Mouse (Mus musculus) ES-Bruce4 (cell line): ENCODE data around the gene Smad3.

ENCODE experiments used
- CTCF ChIP-seq: IDR thresholded peaks from one replicate; pipeline ENCODE4 v1.8.1; 2011; ENCODE audit warnings: low read depth, low read length
- POLR2A ChIP-seq: IDR thresholded peaks from one replicate; pipeline ENCODE4 v1.8.1; 2011; ENCODE audit warnings: low read length; ENCODE audit not compliant: insufficient read depth

DNA sequence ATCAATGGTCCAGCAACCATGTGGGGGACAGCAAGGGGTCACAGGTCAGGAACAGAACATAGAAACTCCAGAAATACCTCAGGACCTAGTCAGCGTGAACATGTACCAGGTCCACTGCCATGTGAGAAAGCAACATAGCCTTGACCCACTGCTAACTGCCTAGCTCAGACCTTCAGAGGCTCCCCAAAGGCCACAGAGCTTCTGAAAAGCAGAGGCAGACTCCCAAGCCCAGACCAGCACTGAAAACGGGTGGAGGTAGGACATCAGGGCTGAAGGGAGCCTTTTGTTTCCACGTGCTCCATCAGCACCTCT, 84.3 kb downstream of the Smad3 start:
- TF ChIP-seq CTCF (no peak), POLR2A (no peak)
